Mouse (Mus musculus) layer of hippocampus, postnatal 36 days (tissue): Measurements from ENCODE around the gene Odf3b. TPM values are rescaled to one million over a fixed set of nuclear protein-coding genes. Genes with fewer than 3 reads are reported as not detected.

Source experiments
- DNase-seq, 2 experiments: peaks; one replicate each; pipeline ENCODE4 v3.0.0; 2022
- total RNA-seq, 2 experiments: library from RNA; stranded (reverse); gene quantifications; 2 replicates each; pipeline ENCODE4 v1.2.3; 2021

The Odf3b gene
- total RNA-seq, 2 experiments from 2014 or later, result 2.7 to 2.8 TPM

GRCm38 (mm10) chr15:89334774-89335537 lies 44.1 kb downstream of the Odf3b start:
- no peak for DNase-seq

GRCm38 (mm10) chr15:89334271-89334670 lies 44.8 kb downstream of the Odf3b start, which contains the start of gene Miox:
Gene Miox (plus strand): TSS chr15:89334398.
- no peak for DNase-seq

Other genes with a start within 250 kb of the Odf3b start
- gene Mapk12, start 238.6 kb downstream of the Odf3b start, total RNA-seq, result 1 to 10 TPM; 3.1 to 4.7 TPM
- 10 to 100 TPM; 21.9 to 22.8 TPM for gene Mapk11, start 229.7 kb downstream of the Odf3b start, total RNA-seq
- gene Plxnb2, start 198.5 kb downstream of the Odf3b start, total RNA-seq, result 10 to 100 TPM; 51.0 to 58.7 TPM
- gene Dennd6b, start 182.8 kb downstream of the Odf3b start, total RNA-seq, result 10 to 100 TPM; 33.5 to 38.7 TPM
- 100 to 1,000 TPM; 158 to 162 TPM for gene Ppp6r2, start 167.7 kb downstream of the Odf3b start, total RNA-seq
- 100 to 1,000 TPM; 330 to 340 TPM for gene Sbf1, start 64.0 kb downstream of the Odf3b start, total RNA-seq
- not detected for gene Adm2, start 56.6 kb downstream of the Odf3b start, total RNA-seq
- gene Miox, start 44.9 kb downstream of the Odf3b start, total RNA-seq, result not detected
- gene Lmf2, start 23.6 kb downstream of the Odf3b start, total RNA-seq, result 10 to 100 TPM; 19.7 to 21.4 TPM
- gene Ncaph2, start 23.6 kb downstream of the Odf3b start, total RNA-seq, result 10 to 100 TPM; 87.0 to 95.3 TPM
- 10 to 100 TPM; 31.5 to 32.6 TPM for gene Sco2, start 5.4 kb downstream of the Odf3b start, total RNA-seq
- 1 to 10 TPM; 1.4 to 1.5 TPM for gene Tymp, start 2.2 kb downstream of the Odf3b start, total RNA-seq
- gene Klhdc7b, start 5.6 kb upstream of the Odf3b start, total RNA-seq, result under 1 TPM; 0.25 to 0.68 TPM
- not detected for gene Syce3, start 31.2 kb upstream of the Odf3b start, total RNA-seq
- 1 to 10 TPM; 1.8 to 2.3 TPM for gene Cpt1b, start 46.6 kb upstream of the Odf3b start, total RNA-seq
- 1 to 10 TPM; 2.6 to 3.1 TPM for gene C730034F03Rik, start 50.3 kb upstream of the Odf3b start, total RNA-seq
- under 1 TPM in 1 of 2 experiments, not detected in 1; 0.30 TPM for gene Gm44502, start 50.4 kb upstream of the Odf3b start, total RNA-seq
- 10 to 100 TPM; 37.5 to 43.0 TPM for gene Chkb, start 50.6 kb upstream of the Odf3b start, total RNA-seq
- 100 to 1,000 TPM; 248 to 284 TPM for gene Mapk8ip2, start 74.6 kb upstream of the Odf3b start, total RNA-seq
- 10 to 100 TPM; 28.6 to 30.6 TPM for gene Arsa, start 98.1 kb upstream of the Odf3b start, total RNA-seq
- gene Shank3, start 120.3 kb upstream of the Odf3b start, total RNA-seq, result 100 to 1,000 TPM; 244 to 255 TPM
- 1 to 10 TPM in 1 of 2 experiments, under 1 TPM in 1; 0.91 to 1.2 TPM for gene Acr, start 189.0 kb upstream of the Odf3b start, total RNA-seq
- gene Rabl2, start 212.6 kb upstream of the Odf3b start, total RNA-seq, result 10 to 100 TPM; 27.1 to 31.2 TPM